In genomic region chr7:117622769-117623168, GRCm38 (mm10) we compare ENCODE assay signal across 10 mouse cellular contexts.
DNase-seq lines count a peak whose midpoint lies in the region; ATAC-seq and TF ChIP-seq lines count a peak whose summit lies in the region.
"Had no signal": no experiment of that assay in that cellular context is flagged by ENCODE, and none has a peak within 500 bp of the region (broad histone marks: within the 10 kb centered on the region; RNA-seq: fewer than 3 reads in every experiment).

No protein-coding gene starts in this region.

- no peak overlapping the region for H3K4me2 ChIP-seq in heart, postnatal 0 days (ENCODE audit: low read depth, low read length)
- no peak overlapping the region for H3K4me2 ChIP-seq in forebrain, embryonic 12.5 days
- H3K4me2 ChIP-seq: limb, embryonic 12.5 days had no signal

- H3K9ac ChIP-seq in heart, postnatal 0 days (replicated peaks; ENCODE audit: low read depth, low read length) = no peak overlapping the region
- no peak overlapping the region for H3K9ac ChIP-seq in forebrain, embryonic 12.5 days
- H3K9ac ChIP-seq: limb, embryonic 12.5 days had no signal

- H3K27me3 ChIP-seq in heart, postnatal 0 days (ENCODE audit: control insufficient read depth, insufficient read depth, low read length) = no peaks in the 10 kb centered on the region
- H3K27me3 ChIP-seq in forebrain, embryonic 12.5 days = peaks cover 26% of the 10 kb centered on the region
- H3K27me3 ChIP-seq: limb, embryonic 12.5 days had no signal

- 74% methylated on average over 2 of the region's 2 CpGs for WGBS in heart, postnatal 0 days
- WGBS in forebrain, embryonic 12.5 days = 84% methylated on average over 2 of the region's 2 CpGs

- no peaks in the 10 kb centered on the region for H3K4me1 ChIP-seq in heart, postnatal 0 days (ENCODE audit: control insufficient read depth, insufficient read depth)
- peaks cover 31% of the 10 kb centered on the region for H3K4me1 ChIP-seq in forebrain, embryonic 12.5 days
- H3K4me1 ChIP-seq: limb, embryonic 12.5 days had no signal

- no peak for ATAC-seq in heart, postnatal 0 days (ENCODE audit: insufficient read depth, low read depth)
- no peak for ATAC-seq in forebrain, embryonic 12.5 days (ENCODE audit: low FRiP score)

- intact Hi-C loops in heart, postnatal 25 days (cut with DNase I) = loop anchor here (5.0 to 10.0 kb wide), 2 partner anchors 240 to 978 kb away; partner anchors contain the start of gene Xylt1

- H3K36me3 ChIP-seq in heart, postnatal 0 days (replicated peaks; ENCODE audit: control insufficient read depth, insufficient read depth, low read length) = no peaks in the 10 kb centered on the region
- H3K36me3 ChIP-seq in forebrain, embryonic 12.5 days (replicated peaks) = no peaks in the 10 kb centered on the region
- H3K36me3 ChIP-seq: limb, embryonic 12.5 days had no signal

- H3K27ac ChIP-seq in heart, postnatal 0 days (ENCODE audit: low read depth) = no peak overlapping the region
- no peak overlapping the region for H3K27ac ChIP-seq in forebrain, embryonic 12.5 days
- H3K27ac ChIP-seq: limb, embryonic 12.5 days had no signal

- no peak for DNase-seq in heart, postnatal 0 days (ENCODE audit: low spot score)
- no peak for DNase-seq in heart, postnatal 25 days (ENCODE audit: low spot score)
- DNase-seq in testis, postnatal 10 days (ENCODE audit: low spot score) = peak; percentile 73
- no peak for DNase-seq in testis, postnatal 14 days (ENCODE audit: low spot score)
- DNase-seq in induced T-regulatory cell, adult 2 months (ENCODE audit: low read depth) = peak; percentile 74
- DNase-seq in retina, embryonic 14.5 days (ENCODE audit: low spot score) = peak; percentile 60
- no peak for DNase-seq in left cerebral cortex, adult 9 months (ENCODE audit: low spot score in 2 of 2)

- H3K9me3 ChIP-seq in heart, postnatal 0 days (replicated peaks; ENCODE audit: control insufficient read depth, low read length) = no peaks in the 10 kb centered on the region
- no peaks in the 10 kb centered on the region for H3K9me3 ChIP-seq in forebrain, embryonic 12.5 days
- H3K9me3 ChIP-seq: limb, embryonic 12.5 days had no signal

- TF ChIP-seq CTCF in heart, postnatal 0 days (IDR thresholded peaks at IDR 0.05; ENCODE audit: low read depth) = peak; percentile 44

- no peak for TF ChIP-seq EP300 in heart, postnatal 0 days (IDR thresholded peaks at IDR 0.05; ENCODE audit: low read depth)

- H3K4me3 ChIP-seq in heart, postnatal 0 days (ENCODE audit: low read depth, low read length) = no peak overlapping the region
- no peak overlapping the region for H3K4me3 ChIP-seq in forebrain, embryonic 12.5 days (replicated peaks)
- H3K4me3 ChIP-seq: erythroblast, embryonic 14.5 days; limb, embryonic 12.5 days had no signal

Comparison
In these comparisons a context has a peak if more than half of its experiments do, and no peak if none do; other contexts are left out.
1. DNase-seq: peak in testis, postnatal 10 days (single experiment), induced T-regulatory cell, adult 2 months (single experiment) and retina, embryonic 14.5 days (single experiment); none in heart, postnatal 0 days (single experiment), heart, postnatal 25 days (single experiment), testis, postnatal 14 days (single experiment) and left cerebral cortex, adult 9 months (0 of 2).